Mouse (Mus musculus): ENCODE measurements around the gene Map3k14. TPM values are rescaled to one million over a fixed set of nuclear protein-coding genes. Genes with fewer than 3 reads are reported as not detected.

Map3k14 gene
- 10.0 and 11.6 TPM in 2 replicates for polyA plus RNA-seq (2012; rRNA removed)
- polyA plus RNA-seq (2014; fragmentation: Nextera tagmentation; extraction: Ambion mirVana), result 4.0 and 4.6 TPM in 2 replicates

DNA sequence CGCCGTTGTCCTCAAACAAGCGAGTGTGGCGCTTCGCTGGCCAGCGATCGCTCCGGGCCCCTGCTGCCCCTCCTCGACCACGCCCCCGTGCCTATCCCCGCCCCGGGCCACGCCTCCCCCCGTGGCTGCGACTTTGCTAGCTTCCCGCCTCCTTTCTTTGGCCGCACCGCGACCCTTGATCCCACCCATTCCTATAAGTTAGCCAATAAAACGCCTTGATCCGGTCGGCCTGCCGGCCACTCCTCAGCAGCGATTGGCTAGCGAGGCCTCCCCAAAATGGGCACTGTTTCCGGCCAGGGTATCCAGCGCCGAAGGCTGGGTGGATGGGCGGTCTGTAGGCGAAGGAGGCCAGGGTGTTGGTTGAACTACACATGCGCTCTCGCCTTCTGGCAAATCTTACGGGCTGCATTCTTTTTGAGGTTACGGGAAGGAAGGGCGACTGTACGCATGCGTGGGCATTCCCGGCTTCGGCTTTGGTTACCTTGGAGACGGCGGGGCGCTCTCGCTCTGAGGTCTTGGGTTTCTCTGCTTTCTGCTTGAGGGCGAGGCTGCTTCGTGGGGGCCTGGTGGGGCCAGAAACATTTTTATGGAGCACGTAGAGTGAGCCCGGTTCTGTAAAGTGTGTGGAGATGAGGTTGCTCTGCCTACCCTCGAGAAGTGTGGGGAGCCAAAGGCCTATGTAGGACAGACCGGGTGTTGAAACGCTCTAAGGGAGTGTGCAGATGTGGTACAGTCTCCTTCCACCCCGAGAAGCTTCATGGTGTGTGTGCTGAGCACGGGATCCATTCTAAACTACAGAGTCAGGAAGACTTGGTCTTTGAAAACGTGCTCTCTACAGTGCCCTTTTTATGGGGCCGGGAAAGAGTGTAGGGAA, at the start of gene Map3k14:
Map3k14 (minus strand) TSS at position 127 of the 874 bp plus-strand sequence.
- DNase-seq (ENCODE audit: low spot score), result peak; percentile 99
- Histone ChIP-seq H3K4me2 (replicated peaks; ENCODE audit: low read depth, low read length, severe bottlenecking) (peak within 1 kb of the TSS; percentile 73), H3K9me3 (ENCODE audit: control insufficient read depth, low read length) (no peaks in the 10 kb centered on the region), H3K4me3 (replicated peaks; ENCODE audit: low read length) (peak within 1 kb of the TSS; percentile 71), H3K9ac (ENCODE audit: low read depth, low read length, severe bottlenecking) (peak within 1 kb of the TSS; percentile 70), H3K36me3 (ENCODE audit: control insufficient read depth, insufficient read depth, low read length) (no peaks in the 10 kb centered on the region), H3K4me1 (ENCODE audit: control insufficient read depth, insufficient read depth, low read length) (peaks cover 39% of the 10 kb centered on the region), H3K27me3 (ENCODE audit: control insufficient read depth, insufficient read depth, low read length) (no peaks in the 10 kb centered on the region), H3K27ac (replicated peaks; ENCODE audit: low read depth, low read length) (peak within 1 kb of the TSS; percentile 91)
- peak; percentile 75; the same call in 1 of the 2 replicates for TF ChIP-seq POLR2A (IDR thresholded peaks at IDR 0.05; ENCODE audit: borderline replicate concordance, extremely low read depth, insufficient read depth, insufficient read length)
- under 1% methylated on average over 55 of the region's 55 CpGs for WGBS
- peak; percentile 99 for ATAC-seq (ENCODE audit: low FRiP score, low read depth)

DNA sequence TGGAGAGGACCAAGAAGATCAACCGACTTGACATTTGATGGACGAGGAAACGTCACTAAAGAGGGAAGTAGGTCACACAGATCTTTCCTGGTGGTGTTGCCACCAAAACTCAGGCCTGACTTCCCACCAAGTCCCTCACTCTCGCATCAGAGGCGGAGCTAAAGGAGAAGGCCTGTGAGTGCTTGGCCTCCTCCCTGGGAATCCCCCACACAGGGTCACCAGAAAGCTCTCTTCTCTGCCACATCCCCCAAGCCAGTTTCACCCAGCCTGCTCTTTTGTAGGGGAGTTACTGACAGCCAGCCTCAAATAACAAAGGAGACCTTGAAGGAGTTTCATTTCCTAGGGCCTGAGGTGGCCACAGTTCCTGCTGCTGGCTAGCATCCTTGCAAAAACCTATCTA, 48.1 kb upstream of the Map3k14 start:
- WGBS, result 79% methylated on average over 5 of the region's 5 CpGs
- Histone ChIP-seq H3K9me3 (ENCODE audit: control insufficient read depth, low read length) (no peaks in the 10 kb centered on the region), H3K9ac (ENCODE audit: low read depth, low read length, severe bottlenecking) (no peak overlapping the region), H3K27me3 (ENCODE audit: control insufficient read depth, insufficient read depth, low read length) (no peaks in the 10 kb centered on the region), H3K4me1 (ENCODE audit: control insufficient read depth, insufficient read depth, low read length) (peaks cover 10% of the 10 kb centered on the region), H3K36me3 (ENCODE audit: control insufficient read depth, insufficient read depth, low read length) (no peaks in the 10 kb centered on the region), H3K4me2 (replicated peaks; ENCODE audit: low read depth, low read length, severe bottlenecking) (no peak overlapping the region), H3K4me3 (replicated peaks; ENCODE audit: low read length) (no peak overlapping the region), H3K27ac (replicated peaks; ENCODE audit: low read depth, low read length) (no peak overlapping the region)
- ATAC-seq (ENCODE audit: low FRiP score, low read depth), result no peak
- TF ChIP-seq POLR2A (IDR thresholded peaks at IDR 0.05; ENCODE audit: borderline replicate concordance, extremely low read depth, insufficient read depth, insufficient read length), result no peak
- no peak for DNase-seq (ENCODE audit: low spot score)

DNA sequence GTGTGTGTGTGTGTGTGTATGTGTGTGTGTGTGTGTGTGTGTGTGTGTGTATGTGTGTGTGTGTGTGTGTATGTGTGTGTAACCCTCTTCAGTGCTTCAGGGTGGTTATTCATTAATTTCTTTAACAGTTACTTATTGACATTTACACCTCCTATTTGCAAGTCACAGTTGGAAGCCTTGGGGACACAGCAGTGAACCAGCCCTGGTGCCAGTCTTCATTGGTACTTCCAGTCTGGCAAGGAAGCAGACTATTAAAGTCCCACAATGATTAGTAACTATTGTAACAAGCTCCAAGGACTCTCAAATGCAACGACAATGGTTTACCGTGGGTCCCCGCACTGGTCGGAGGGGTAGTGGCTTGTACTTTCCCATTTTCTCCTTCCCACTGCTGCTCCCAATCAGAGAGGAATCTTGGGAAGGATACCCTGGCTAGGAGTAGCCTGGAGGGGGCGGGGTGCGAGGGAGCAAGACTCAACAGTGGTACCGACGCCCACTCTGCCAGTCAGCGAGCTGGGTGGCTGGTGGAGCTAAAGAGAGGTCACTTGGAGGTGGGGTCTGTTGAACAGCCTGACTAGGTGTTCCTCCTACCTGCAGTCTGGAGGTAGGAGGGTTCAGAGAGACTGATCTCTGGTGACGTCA, 47.6 kb upstream of the Map3k14 start:
- ATAC-seq (ENCODE audit: low FRiP score, low read depth), result no peak
- Histone ChIP-seq H3K9ac (ENCODE audit: low read depth, low read length, severe bottlenecking) (no peak overlapping the region), H3K4me3 (replicated peaks; ENCODE audit: low read length) (no peak overlapping the region), H3K9me3 (ENCODE audit: control insufficient read depth, low read length) (no peaks in the 10 kb centered on the region), H3K4me2 (replicated peaks; ENCODE audit: low read depth, low read length, severe bottlenecking) (no peak overlapping the region), H3K4me1 (ENCODE audit: control insufficient read depth, insufficient read depth, low read length) (peaks cover 5% of the 10 kb centered on the region; the same call in 1 of the 2 replicates), H3K27ac (replicated peaks; ENCODE audit: low read depth, low read length) (no peak overlapping the region), H3K36me3 (ENCODE audit: control insufficient read depth, insufficient read depth, low read length) (no peaks in the 10 kb centered on the region), H3K27me3 (ENCODE audit: control insufficient read depth, insufficient read depth, low read length) (no peaks in the 10 kb centered on the region)
- TF ChIP-seq POLR2A (IDR thresholded peaks at IDR 0.05; ENCODE audit: borderline replicate concordance, extremely low read depth, insufficient read depth, insufficient read length), result no peak
- WGBS, result 73% methylated on average over 10 of the region's 10 CpGs
- no peak for DNase-seq (ENCODE audit: low spot score)

DNA sequence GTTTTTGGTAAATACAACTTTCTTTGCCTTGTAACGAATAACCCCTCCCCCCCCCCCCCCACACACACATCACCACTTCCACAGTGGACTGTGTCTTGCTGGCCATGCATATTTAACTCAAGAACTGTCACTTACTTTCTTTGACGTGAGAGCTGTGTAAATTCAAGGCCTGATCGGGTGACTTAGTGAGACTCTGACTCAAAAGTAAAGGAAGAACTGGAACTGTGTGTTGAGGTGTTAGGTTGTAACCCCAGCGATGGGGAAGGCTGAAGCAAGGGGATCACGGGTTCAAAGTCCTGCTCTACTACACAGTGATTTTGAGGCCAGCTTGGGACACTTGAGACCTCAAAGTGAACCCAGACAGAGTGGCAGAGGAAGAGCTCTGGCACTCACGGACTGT, 46.3 kb upstream of the Map3k14 start:
- H3K27ac ChIP-seq (replicated peaks; ENCODE audit: low read depth, low read length), result no peak overlapping the region
- no peak overlapping the region for H3K4me2 ChIP-seq (replicated peaks; ENCODE audit: low read depth, low read length, severe bottlenecking)
- no peak for TF ChIP-seq POLR2A (IDR thresholded peaks at IDR 0.05; ENCODE audit: borderline replicate concordance, extremely low read depth, insufficient read depth, insufficient read length)
- H3K4me3 ChIP-seq (replicated peaks; ENCODE audit: low read length), result no peak overlapping the region
- no peak overlapping the region for H3K9ac ChIP-seq (ENCODE audit: low read depth, low read length, severe bottlenecking)
- H3K9me3 ChIP-seq (ENCODE audit: control insufficient read depth, low read length), result no peaks in the 10 kb centered on the region
- H3K4me1 ChIP-seq (ENCODE audit: control insufficient read depth, insufficient read depth, low read length), result peaks cover 5% of the 10 kb centered on the region; the same call in 1 of the 2 replicates
- H3K36me3 ChIP-seq (ENCODE audit: control insufficient read depth, insufficient read depth, low read length), result no peaks in the 10 kb centered on the region
- no peak for DNase-seq (ENCODE audit: low spot score)
- no peak for ATAC-seq (ENCODE audit: low FRiP score, low read depth)
- no peaks in the 10 kb centered on the region for H3K27me3 ChIP-seq (ENCODE audit: control insufficient read depth, insufficient read depth, low read length)
- WGBS, result 80% methylated on average over 6 of the region's 6 CpGs

DNA sequence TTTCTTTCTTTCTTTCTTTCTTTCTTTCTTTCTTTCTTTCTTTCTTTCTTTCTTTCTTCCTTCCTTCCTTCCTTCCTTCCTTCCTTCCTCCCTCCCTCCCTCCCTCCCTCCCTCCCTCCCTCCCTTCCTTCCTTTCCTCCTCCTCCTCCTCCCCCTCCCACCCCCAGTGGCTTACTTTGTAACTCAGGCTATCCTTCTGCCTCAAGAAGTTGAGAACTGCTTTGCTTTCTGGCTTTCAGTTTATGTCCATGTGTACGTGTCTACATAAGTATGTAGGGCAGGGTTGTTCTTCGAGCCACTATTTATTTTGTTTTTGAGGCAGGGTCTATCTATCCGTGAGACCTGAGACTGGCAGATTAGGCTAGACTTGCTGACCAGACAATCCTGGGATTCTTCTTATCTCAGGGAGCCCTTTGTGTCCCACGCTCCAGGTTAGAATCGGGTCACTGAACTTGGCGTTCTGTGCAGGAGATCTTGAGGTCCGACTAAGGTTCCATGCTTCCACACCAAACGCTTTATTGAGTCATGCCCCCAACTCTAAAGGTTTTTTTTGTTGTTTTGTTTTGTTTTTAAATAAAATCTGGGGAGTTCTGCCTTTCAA, 45.5 kb upstream of the Map3k14 start:
- Histone ChIP-seq H3K4me1 (ENCODE audit: control insufficient read depth, insufficient read depth, low read length) (peaks cover 5% of the 10 kb centered on the region; the same call in 1 of the 2 replicates), H3K9me3 (ENCODE audit: control insufficient read depth, low read length) (no peaks in the 10 kb centered on the region), H3K27ac (replicated peaks; ENCODE audit: low read depth, low read length) (peak overlapping the region; percentile 90; the same call in 1 of the 2 replicates), H3K4me2 (replicated peaks; ENCODE audit: low read depth, low read length, severe bottlenecking) (no peak overlapping the region), H3K9ac (ENCODE audit: low read depth, low read length, severe bottlenecking) (no peak overlapping the region), H3K36me3 (ENCODE audit: control insufficient read depth, insufficient read depth, low read length) (no peaks in the 10 kb centered on the region), H3K27me3 (ENCODE audit: control insufficient read depth, insufficient read depth, low read length) (no peaks in the 10 kb centered on the region), H3K4me3 (replicated peaks; ENCODE audit: low read length) (no peak overlapping the region)
- 66% methylated on average over 8 of the region's 8 CpGs for WGBS
- DNase-seq (ENCODE audit: low spot score) (no peak), ATAC-seq (ENCODE audit: low FRiP score, low read depth) (no peak)
- TF ChIP-seq POLR2A (IDR thresholded peaks at IDR 0.05; ENCODE audit: borderline replicate concordance, extremely low read depth, insufficient read depth, insufficient read length), result no peak
